Mouse (Mus musculus) mature B cell (primary cell): ENCODE results near the gene Itga2b.

ENCODE experiments used
- in situ Hi-C: fragments of 300-500 bp; cut with MboI; formaldehyde crosslinking; loops from 2 replicates; pipeline ENCODE4 v1.14.3; 2019

Gene Itga2b

DNA sequence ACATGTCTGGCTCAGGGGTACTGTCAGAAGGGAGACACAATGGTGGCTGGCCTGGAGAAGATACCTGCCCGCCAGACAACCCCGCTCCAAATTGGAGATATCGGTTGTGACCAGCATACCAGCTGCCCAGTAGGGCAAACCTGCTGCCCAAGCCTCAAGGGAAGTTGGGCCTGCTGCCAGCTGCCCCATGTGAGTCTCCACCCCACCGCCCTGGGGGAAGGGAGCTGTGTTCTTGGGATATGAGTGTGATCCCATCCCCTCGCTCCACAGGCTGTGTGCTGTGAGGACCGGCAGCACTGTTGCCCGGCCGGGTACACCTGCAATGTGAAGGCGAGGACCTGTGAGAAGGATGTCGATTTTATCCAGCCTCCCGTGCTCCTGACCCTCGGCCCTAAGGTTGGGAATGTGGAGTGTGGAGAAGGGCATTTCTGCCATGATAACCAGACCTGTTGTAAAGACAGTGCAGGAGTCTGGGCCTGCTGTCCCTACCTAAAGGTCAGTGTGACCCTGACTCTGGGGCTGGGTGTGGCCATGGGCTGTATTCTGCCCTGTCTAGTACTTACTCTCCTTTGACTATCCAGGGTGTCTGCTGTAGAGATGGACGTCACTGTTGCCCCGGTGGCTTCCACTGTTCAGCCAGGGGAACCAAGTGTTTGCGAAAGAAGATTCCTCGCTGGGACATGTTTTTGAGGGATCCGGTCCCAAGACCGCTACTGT, 34.0 kb downstream of the Itga2b start:
- in situ Hi-C loops: no loop called here

DNA sequence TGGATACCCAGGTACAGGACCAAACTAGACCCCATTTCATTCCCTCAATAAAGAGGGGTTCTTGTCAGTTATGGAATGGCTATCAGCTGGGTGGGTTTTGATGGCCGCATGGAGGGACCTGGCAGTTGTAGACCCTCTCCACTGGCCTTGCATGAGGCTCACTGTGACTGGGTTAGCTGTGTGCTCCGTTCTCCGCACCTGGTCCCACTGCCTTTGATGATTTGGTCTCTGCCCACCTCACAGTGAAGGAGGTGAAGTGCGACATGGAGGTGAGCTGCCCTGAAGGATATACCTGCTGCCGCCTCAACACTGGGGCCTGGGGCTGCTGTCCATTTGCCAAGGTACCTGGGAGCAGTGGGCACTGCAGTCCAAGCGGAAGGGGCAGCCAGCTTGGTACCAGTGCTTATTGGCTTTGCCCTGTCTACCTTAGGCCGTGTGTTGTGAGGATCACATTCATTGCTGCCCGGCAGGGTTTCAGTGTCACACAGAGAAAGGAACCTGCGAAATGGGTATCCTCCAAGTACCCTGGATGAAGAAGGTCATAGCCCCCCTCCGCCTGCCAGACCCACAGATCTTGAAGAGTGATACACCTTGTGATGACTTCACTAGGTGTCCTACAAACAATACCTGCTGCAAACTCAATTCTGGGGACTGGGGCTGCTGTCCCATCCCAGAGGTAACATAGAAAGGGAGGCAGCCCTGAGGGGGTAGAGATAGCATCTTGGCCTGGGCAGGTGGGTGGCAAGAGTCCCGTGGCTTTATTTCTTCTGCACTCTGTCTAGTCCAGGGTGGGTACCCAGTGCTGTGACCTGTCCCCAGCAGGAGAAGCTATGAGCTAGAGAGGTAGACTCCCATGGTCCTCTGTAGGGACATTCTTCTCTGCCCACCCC, 34.9 kb downstream of the Itga2b start:
- in situ Hi-C loops: loop anchor here (5.0 kb wide), 1 partner anchor 133 kb away; no protein-coding TSS in a partner anchor

DNA sequence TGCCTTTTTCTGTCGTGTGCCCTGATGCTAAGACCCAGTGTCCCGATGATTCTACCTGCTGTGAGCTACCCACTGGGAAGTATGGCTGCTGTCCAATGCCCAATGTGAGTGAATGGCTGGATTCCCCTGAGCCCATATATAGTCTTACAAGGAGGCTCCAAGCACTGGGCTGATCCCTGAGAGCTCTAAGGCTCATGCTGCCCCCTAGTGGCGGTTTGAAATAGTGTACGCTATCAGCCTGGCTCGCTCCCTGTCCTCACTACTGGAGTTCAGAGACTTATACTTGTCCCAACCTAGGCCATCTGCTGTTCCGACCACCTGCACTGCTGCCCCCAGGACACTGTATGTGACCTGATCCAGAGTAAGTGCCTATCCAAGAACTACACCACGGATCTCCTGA, 35.5 kb downstream of the Itga2b start:
- in situ Hi-C loops: loop anchor here (5.0 kb wide), 1 partner anchor 132 kb away; no protein-coding TSS in a partner anchor

DNA sequence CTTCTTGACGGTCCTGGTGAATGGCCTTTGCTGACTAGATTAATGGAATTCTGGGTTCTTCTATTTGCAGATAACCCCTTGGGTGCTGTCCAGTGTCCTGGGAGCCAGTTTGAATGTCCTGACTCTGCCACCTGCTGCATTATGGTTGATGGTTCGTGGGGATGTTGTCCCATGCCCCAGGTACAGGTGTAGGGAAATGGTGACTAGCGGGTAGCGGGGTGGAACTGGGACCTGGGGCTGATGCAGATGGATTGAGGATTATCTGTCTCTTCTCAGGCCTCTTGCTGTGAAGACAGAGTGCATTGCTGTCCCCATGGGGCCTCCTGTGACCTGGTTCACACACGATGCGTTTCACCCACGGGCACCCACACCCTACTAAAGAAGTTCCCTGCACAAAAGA, 36.1 kb downstream of the Itga2b start:
- in situ Hi-C loops: loop anchor here (5.0 kb wide), 1 partner anchor 132 kb away; no protein-coding TSS in a partner anchor

DNA sequence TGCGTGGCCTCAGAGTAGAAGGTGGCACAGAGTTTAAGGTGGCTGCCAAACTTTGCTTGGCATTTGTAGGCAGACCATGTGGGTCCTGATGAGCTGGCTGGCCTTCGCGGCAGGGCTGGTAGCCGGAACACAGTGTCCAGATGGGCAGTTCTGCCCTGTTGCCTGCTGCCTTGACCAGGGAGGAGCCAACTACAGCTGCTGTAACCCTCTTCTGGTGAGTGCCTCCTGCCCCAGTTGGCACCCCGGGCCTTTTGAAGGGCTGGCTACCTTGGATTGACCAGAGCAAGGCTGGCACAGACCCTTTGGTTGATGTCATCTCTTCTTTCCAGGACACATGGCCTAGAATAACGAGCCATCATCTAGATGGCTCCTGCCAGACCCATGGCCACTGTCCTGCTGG, 37.0 kb downstream of the Itga2b start:
- in situ Hi-C loops: loop anchor here (5.0 kb wide), 1 partner anchor 131 kb away; no protein-coding TSS in a partner anchor

DNA sequence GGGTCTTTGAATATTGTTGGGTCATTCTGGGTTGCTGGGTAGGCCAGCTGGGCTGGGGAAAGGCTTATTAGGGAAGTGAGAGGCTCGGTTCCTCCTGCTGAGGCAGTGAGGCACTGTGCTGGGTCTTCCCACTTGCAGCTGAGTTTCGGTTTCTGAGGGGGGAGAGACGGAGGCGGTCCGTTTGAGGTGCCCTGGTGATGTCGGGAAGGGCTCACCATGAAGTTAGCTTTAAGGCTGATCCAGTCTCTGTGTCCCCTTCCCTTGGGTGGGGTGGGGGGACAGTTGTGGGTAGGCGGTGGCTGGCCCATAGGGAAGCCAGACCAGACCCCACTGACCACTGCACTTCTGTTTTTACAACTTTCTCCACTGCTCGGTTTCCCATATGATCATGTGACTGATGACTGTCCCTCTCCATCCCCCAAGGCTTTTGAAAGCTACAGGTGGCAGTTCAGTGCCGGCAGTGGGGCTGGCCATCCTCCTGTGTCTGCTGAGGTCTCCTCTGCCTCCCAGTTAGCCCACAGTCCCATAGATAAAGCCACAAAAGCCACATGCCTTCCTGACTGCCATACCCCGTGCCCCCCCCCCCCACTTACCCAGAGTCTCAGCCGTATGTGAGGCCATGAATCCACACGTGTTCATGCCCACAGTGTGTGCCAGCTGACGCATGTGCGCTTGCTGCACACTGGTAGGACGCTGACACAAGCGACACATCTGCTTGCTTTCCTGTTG, 37.6 kb downstream of the Itga2b start:
- in situ Hi-C loops: loop anchor here (5.0 kb wide), 1 partner anchor 130 kb away; no protein-coding TSS in a partner anchor

- in situ Hi-C loops: loop anchor here (5.0 kb wide), 1 partner anchor 129 kb away; no protein-coding TSS in a partner anchor
Measured at GRCm38 (mm10) chr11:102431728-102432114, 38.2 kb downstream of the Itga2b start.

- in situ Hi-C loops: loop anchor here (5.0 kb wide), 1 partner anchor 129 kb away; no protein-coding TSS in a partner anchor
Measured at GRCm38 (mm10) chr11:102431018-102431645, 38.8 kb downstream of the Itga2b start.

DNA sequence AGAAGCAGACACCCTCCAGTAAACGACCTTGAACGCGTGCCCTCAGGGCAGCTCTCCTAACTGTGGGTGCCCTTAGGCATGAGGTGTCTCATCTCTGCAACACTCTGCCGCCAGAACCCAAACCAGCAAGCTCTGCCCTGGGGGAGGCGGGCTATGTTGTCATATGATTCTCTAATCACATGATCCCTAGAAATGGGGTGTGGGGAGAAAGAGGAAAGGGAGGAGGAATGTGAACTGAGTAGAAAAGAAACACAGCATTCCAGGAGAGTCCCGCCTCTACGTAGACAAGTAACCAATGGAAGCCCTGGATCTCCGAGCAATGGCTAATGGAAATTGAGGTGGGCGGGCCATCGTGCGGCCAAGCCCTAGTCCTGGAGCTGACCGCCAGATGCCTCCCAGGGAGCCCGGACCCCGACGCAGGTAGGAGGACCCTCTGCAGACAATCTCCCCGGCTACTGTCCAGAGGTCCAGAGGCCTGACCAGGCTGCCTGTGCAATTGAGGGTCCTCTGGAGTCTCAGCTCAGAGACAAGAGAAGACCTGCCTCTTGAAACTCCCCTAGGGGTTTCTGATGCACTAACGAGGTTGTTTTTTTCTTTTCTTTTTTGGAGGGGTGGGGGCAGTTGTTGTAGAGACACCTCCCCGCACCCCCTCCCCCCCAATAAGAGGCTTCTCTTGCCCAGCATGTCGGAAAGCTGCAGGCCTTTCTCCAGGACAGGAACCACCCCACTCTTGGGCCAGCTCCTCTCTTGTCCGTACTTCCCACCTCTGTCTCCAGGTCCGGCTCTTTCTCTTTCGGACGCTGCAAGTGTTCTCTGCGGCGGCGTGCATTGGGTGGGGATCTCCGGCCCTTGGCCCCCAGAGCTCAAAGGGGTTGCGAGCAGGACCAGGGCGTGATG, 39.6 kb downstream of the Itga2b start, which contains the start of gene Grn:
Grn (plus strand) TSS at position 195 of the 897 bp plus-strand sequence.
- in situ Hi-C loops: loop anchor here (5.0 kb wide), 1 partner anchor 128 kb away; no protein-coding TSS in a partner anchor

DNA sequence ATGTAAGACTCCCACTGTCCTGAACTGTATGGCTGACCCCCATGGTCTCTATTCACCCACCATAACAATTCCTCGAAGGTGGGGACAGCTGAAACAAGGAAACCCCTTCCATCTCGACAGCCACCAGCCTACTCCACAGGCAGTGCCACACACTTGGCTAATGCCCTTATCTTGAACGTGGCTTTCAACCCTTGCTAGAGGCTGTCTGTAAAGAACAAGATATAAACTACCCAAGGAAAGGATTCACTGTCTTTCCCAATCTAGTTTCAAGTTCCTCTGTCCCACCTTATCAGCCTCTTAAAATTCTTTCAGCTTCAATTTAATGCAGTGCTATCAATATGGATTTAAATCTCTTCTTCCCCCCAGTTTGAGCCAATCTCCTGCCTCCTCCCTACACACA, 40.4 kb downstream of the Itga2b start:
- in situ Hi-C loops: no loop called here

GRCm38 (mm10) chr11:102428981-102429540, 40.9 kb downstream of the Itga2b start:
- in situ Hi-C loops: no loop called here

DNA sequence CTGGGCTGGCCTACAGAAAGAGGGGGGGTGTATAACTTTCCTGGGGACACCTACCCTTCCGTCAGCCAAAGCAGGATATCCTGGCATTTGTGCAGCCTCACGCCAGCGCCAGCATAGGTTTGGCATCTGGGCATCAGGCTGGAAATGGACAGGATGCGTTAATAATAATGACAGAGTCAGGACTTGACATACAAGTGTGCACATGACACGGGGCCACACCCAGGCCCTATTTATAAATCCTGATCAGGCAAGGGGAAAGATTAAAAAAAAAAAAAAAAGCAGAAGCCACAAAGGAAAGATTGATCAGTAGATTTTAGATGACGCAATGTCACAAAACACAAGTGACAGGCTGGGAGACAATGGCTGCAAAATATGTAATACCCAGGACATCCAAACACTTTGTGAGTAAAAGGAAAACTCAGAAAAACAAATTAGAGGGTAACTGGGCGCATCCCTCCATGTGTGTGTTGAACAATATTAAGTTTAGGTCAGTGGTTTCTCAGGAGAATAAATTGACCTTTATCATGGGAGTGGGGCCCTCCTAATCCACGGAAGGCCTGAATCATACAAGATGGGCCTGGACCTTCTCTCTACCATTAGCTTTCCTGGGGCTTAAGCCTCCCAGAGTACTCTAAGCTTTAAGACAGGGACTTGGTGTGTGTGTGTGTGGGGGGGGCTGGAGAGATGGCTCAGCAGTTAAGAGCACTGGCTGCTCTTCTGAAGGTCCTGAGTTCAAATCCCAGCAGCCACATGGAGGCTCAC, 44.2 kb downstream of the Itga2b start:
- in situ Hi-C loops: no loop called here

DNA sequence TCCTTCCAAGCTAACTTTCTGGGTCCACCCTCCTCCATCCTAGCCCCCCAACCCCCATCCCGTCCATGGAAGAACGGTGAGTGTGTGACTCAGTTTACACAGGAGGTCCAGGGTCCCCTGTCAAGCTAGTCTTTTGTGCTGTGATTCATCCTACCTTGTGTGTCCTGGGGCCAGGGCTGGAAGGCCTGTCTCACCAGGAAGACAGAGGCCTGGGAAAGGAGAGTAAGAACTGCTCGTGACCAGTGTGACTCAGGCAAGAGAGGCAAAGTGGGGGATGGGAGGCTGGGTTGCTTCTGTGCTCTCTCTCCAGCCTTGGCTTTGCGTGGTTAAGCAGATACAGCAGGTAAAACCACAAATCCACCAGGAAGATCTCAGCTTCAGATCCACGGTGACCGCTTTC, 45.3 kb downstream of the Itga2b start:
- in situ Hi-C loops: no loop called here

DNA sequence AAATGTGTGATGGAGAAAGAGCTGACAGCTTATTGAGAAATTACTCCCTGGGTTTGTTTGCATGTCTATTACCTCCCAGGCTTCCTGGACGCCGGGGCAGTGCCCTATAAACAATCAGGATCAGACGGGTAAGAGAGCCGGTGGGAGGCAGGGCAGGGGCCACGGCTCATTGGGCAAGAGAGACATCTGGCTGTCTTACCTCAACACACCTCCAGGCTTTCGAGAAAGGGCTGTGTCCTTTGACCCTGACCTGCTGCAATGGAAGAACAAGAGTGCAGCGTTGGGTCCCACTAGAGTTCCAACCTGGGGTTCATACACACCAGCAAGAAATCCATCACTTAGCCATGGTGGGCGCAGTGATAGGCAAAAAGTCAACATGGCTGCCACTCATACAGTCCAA, 48.4 kb downstream of the Itga2b start:
- in situ Hi-C loops: no loop called here

GRCm38 (mm10) chr11:102418887-102419286, 51.0 kb downstream of the Itga2b start:
- in situ Hi-C loops: no loop called here

DNA sequence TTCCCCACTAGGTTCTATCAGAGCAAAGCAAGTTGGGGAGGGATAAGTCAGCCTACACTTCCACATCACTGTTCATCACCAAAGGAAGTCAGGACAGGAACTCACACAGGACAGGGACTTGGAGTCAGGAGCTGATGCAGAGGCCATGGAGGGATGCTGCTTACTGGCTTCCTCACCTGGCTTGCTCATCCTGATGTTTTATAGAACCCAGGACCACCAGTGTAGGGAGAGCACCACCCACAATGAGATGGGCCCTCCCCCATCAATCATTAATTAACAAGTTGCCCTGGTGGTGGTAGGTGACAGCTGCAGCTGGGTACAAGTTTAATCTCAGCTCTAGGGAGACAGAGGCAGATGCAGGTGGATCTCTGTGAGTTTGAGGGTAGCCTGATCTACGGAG, 52.8 kb downstream of the Itga2b start:
- in situ Hi-C loops: no loop called here

DNA sequence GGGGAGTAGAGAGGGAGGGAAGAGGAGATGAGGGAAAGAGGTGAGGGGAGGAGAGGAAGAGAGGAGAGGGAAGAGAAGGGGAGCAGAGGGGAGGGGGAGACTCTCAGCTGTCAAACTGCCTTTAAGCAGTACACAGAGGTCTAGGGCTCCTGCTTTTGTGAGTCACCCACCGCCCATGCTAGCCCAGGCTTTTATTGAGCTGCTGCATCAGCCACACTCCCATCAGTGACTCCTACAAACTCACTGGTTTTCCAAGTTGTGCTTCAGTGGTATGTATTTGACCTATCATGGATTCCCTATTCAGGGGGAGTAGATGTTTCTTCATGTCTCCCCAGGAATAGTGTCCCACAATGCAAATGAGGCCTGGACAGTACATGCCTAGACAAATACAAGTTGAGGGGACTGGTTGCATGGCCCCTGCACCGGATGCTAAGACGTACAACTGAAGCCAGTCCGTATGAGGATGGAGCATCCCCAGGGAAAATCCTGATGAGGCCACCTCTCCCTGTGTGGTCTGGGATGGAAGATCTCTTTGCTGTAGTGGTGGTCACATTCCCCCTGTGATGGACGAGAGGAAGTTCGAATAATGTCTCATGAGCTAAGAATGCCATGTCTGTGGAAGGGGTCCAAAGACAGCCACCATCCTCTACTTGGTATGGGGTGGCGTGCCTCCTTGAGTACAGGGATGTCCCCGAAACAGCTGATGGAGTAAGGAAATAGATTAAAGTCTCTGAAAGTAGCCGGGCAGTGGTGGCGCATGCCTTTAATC, 54.7 kb downstream of the Itga2b start:
- in situ Hi-C loops: no loop called here

DNA sequence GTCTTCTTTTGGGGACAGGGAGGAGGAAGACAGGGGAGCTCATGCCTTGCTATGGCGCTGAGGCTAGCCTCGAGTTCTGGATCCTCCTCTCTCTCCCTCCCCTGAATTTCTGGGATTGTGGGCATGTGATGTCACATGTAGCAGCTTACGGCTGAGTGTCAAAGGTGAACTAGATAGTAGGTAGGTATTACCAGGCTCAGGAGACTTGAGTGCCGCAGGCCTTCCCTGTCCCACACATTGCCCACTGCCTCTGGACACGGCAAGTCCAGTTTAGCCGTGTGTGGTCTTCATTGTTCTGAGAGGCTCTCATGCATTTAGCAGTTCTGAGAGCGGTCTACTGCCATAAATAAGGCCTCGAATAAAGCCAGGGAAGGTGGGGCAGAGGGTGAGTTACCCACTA, 56.9 kb downstream of the Itga2b start:
- in situ Hi-C loops: no loop called here
